Mouse (Mus musculus): ENCODE data around the gene Gins1.
A peak's percentile ranks its signal among the peaks of the same experiment; 100 is the strongest.
"Not testable (repeated sequence)": the region's sequence is repeated elsewhere in the genome, so short reads cannot be mapped to it uniquely, and the experiment has no call there.

The Gins1 gene

DNA sequence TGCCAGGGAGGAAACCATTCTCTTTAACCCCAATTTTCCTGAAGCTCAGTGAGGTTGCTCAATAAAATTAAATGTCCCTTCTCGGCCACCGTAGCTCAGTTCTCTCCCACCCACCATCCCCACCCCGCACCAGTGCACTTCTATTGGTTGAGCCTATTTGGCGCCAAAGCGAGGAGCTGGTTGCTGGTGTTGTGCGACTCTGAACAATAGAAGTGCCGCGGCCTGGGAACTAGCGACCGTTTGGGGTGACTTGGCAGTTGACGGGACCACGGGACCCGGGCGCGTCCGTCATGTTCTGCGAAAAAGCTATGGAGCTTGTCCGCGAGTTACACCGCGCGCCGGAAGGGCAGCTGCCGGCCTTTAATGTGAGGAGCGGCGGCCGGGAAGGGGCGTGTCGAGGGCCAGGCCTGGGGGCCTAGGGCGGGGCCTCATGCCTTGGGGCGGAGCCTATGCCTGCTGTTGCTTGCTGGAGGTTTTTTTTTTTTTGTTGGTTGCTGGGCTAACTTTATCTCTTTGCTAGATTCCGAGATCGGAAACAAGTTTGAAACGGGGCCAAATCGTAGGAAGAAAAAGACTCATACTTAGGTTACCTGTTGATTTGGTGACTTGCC lies 4.3 kb downstream of the Gins1 start:
- peak; percentile 95 for DNase-seq (ENCODE audit: extremely low spot score)

DNA sequence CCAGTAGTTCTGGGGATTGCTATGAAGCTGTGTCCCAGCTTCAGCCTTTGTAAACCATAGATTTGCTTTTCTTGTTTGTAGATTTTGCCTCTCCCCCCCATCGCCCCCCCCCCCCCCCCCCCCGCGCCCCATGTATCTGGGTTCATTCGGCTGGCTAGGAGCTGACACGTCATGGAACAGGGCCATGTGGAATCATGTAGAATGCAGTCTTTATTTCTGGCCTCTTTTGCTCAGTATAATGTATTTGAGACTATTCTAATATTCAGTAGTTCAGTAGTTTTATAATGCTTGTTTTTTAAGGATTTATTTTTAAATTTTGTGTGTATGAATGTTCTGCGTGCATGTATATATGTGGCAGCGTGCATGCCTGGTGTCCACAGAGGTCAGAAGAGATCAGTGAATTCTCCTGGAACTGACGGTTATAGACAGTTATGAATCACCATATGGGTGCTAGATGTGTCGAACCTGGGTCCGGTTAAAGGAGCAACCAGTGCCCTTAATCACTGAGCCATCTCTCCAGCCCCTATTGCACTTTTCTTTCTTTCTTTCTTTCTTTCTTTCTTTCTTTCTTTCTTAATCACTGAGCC lies 5.2 kb downstream of the Gins1 start:
- no peak for DNase-seq (ENCODE audit: extremely low spot score)

DNA sequence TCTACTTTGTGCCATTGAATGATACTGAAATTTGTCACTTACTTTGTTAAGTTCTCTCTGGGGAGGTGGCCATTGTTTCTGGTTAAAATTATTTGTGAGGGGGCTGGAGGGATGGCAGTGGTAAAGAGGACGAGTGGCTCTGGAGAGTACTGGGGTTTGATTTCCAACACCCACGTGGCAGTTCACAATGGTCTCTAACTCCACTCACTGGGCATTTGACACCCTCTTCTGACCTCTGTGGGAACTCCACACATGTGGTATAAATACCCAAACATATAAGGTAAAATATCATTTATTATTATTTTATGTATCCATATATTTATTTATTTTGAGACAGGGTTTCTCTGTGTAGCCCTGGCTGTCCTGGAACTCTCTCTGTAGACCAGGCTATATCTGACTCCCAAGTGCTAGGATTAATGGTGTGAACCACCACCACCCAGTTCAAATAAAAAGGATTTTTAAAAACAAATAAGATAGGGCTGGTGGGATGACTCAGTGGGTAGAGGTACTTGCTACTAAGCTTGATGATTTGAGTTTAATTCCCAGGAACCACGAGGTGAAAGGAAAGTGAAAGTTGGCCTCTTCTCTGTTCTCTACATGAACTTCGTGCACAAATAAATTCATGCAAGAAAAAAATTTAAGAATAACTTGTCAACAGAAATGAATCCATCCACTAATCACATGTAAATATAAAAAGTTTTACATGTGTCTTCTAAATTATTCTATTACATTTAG lies 9.7 kb downstream of the Gins1 start:
- no peak for DNase-seq (ENCODE audit: extremely low spot score)

DNA sequence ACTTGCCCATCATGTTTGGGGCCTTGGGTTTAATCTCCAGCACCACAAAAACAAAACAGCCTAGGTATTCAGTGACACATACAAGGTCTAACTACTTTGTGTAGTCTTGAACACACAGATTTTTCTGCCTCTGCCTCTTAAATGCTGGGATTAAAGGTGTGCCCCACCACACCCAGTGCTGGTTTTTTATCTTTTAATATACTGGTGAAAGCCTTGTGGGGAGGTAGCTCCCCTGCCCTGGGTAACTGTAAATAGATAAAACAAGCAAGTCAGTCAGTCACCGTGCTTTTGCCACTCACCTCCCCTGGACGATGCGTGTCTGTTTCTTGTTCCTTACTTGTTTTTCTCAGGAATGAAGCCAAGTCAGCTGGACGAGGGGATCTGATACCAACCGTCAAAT lies 10.6 kb downstream of the Gins1 start:
- DNase-seq (ENCODE audit: extremely low spot score): no peak

DNA sequence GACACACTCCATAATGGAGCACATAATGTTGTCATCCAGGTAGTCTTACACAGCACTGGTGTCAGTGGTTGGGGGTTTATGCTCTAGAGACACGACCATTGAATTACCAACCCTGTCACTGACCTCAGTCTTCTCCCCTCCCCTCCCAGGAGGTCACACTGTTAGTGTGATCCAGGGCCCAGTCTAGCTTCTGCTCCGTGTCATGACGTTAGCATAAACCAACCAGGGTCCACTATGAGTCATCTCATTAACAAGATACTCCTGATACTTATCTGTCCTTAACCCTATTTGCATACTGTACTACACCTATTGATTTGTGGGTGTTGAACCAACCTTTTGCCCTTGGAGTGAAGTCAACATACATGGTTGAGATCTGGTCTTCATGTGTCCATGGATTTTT lies 13.5 kb downstream of the Gins1 start:
- DNase-seq (ENCODE audit: extremely low spot score): no peak

DNA sequence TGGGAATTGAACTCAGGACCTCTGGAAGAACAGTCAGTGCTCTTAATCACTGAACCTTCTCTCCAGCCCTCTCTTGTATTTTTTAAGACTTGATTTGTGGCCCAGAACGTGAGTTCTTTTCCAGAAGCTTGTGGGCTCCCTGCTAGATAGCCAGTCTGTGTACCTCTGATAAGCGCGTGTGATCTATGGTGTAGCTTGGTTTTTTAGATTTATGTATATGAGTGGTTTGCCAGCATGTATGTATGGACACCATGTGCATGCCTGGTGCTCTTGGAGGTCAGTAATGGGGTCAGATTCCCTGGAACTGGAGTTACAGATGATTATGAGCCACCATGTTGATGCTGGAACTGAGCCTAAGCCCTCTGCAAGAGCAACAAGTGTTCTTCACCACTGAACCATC lies 15.3 kb downstream of the Gins1 start:
- no peak for DNase-seq (ENCODE audit: extremely low spot score)

DNA sequence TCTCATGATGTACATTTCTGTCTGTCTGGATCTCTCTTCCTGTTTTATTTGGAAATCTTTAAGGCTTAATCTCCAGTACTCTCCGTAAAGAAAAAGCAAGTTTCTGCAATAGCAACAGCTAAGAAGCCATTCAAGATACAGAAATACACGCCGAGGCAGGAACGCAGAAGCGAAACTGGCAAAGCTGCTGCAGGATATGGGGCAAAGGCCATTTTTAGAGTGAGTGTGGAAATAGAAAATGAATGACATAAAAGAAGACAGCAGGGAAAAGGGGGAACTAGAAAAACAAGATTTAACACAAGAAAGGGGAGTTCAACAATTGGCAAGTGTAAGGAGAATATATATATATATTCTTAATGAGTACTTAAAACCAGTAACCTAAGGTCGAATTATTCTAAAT lies 16.5 kb downstream of the Gins1 start:
- no peak for DNase-seq (ENCODE audit: extremely low spot score)

DNA sequence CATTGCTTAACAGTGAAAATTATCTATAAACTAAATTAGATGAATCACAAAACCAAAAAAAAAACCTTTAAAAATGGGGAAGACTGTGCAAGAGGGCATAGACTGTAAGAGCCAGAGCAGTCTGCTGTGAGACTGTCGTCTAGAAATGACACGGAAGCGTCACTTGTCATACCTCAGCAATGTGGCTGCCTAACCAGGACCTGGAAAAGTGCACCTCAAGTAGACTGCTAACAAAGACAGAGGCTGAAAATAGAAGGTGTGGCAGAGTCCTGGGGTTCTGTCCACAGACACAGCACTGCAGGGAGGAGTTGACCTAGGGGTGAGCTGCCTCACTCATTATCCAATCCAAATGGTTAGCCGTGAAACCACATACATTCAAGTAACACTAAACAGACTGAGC lies 17.0 kb downstream of the Gins1 start:
- DNase-seq (ENCODE audit: extremely low spot score): no peak

DNA sequence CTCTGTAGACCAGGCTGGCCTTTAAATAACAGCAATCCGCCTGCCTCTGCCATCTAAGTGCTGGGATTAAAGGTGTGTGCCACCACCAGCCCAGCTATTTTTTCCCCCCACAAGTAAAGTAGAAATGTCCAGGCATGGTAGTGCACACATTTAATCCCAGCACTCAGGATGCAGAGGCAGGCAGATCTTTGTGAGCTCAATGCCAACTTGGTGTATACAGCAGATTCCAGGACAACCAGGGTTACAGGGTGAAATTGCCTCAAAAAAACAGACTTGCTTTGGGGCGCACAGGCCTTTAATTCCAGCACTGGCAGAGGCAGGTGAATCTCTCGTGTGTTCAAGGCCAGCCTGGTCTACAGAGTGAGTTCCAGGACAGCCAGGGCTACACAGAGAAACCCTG lies 17.8 kb downstream of the Gins1 start:
- no peak for DNase-seq (ENCODE audit: extremely low spot score)

DNA sequence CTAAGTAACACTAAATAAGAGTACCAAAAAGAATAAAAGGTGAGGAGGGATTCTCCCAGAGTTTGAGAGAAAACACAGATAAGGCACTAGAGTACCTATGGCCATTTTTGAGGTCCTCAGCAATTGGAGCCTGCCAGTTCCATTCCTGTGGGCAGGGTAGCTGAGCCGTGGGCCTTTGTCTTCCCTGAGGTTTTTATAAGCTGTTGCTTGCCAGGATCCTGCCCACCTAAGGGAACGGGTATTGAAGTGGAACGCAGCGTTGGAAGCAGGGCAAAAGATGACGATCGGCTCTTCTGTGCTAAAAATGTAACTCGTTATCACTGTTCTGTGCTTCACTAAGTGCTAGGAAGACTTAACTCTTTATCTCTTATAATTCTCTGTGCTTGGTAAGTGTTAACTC lies 18.3 kb downstream of the Gins1 start:
- no peak for DNase-seq (ENCODE audit: extremely low spot score)

DNA sequence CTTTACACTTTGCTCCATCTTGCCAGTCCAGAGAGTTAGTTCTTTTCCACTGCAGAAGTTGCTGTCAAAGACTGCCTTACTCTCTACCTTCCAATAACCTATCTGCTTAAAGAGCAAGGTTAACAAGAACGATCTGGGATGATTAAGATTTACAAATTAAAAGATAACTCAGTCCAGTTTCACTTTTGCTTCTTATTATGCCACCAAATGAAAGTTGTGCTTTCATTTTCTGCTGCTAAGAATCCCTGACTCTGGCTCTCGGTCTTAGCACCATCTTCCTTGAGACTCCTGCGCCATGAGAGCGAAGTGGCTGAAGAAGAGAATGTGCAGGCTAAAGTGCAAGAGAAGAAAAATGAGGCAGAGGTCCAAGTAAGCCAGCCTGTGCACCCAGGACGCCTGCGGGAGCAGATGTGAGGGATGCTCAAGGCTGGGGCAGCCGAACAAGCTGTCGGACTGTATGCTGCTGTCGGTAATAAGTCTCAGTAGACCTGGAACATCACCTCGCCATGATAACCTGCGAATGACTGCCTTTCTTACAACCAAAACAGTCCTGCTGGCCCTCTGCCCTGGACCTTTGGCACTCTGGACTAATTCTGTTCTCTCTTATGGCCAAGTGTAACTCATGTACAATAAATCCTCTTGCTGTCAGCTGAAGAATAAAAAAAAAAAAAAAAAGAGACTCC lies 22.0 kb downstream of the Gins1 start:
- no peak for DNase-seq (ENCODE audit: extremely low spot score)

DNA sequence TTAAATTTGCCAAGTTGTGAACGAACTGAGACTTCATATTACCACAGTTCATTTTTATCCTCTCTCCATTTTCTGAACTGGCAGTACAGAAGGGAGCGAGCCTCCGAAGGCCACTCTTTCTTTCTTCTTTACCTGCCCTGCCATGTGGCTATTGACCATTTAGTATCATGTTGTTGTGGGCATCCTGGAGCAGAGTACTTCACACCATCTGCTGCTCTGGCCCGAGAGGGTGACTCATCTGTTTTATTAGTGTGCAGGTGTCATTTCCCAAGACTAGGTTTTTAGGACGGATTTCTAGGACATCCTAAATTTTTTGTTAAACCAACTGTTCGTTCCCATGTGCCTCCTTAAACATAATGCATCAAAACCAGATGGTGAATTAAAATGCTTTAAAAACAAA lies 24.0 kb downstream of the Gins1 start:
- no peak for DNase-seq (ENCODE audit: extremely low spot score)

DNA sequence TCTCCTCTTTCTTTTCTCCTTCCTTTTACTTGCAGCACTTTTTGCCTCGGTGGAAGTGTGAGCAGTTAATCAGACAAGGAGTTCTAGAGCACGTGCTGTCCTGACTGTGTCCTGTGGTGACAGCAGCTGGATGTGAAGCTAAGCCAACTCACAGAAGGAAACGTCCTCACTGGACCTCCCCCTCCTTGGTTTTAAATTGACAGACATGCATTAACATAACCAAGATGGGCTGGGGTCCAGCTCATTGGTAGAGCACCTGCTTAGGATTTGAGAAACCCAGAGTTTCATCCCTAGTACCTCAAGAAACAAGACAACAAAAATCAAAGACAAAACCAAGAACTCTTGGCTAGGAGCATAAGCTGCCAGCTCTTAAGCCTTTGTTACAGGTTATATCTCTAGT lies 25.6 kb downstream of the Gins1 start:
- DNase-seq (ENCODE audit: extremely low spot score): no peak

DNA sequence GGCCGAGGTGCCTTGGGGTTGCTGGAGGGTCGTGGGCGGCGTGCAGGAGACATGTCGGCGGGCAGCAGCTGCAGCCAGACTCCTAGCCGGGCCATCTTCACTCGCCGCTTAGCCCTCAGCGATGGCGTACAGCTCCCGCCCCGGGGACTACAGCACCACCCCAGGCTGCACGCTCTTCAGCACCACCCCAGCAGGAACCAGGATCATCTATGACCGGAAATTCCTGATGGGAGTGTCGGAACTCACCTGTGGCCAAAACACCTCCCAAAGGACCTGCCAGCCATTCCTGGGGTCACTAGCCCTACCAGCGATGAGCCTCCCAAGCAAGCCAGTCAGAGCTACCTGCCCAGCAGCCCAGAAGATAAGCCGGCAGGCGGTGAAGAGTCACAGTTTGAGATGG lies 28.3 kb downstream of the Gins1 start:
- DNase-seq (ENCODE audit: extremely low spot score): no peak

DNA sequence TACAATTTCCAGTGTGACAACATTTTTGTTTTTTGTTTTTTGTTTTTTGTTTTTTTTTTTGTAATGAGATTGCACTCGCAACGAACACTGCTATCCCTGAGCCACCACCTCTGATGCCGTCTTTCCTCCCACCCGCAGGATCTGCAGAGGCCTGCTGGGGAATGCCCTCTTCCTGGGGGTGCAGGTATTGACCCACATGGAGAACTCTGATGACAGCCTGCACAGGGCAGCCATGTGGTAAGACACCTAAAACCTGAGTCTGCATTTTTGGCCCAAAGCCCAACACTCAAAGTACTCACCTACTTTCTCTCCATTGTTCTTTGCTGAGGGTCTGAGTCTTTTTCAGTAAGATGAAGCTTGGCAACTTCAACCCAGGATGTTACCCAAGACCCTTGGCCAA lies 29.5 kb downstream of the Gins1 start:
- no peak for DNase-seq (ENCODE audit: extremely low spot score)

DNA sequence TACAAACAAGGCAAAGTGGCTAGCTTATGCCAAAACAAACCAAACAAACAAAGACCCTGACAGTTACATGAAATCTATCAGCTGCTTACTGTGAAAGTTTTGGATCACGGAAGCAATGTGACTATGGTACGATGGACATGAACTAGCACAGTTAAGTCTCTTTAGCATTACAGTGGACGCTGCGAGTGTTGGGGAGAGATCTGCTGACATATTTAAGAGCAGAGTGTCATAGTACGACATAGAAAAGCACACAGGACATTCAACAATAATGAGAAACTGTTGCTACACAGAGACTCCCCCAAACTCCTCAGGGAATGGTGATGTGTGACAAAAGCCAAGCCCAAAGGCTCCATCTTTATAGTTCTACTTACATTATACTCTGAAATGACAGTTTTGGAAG lies 38.8 kb downstream of the Gins1 start:
- no peak for DNase-seq (ENCODE audit: extremely low spot score)

DNA sequence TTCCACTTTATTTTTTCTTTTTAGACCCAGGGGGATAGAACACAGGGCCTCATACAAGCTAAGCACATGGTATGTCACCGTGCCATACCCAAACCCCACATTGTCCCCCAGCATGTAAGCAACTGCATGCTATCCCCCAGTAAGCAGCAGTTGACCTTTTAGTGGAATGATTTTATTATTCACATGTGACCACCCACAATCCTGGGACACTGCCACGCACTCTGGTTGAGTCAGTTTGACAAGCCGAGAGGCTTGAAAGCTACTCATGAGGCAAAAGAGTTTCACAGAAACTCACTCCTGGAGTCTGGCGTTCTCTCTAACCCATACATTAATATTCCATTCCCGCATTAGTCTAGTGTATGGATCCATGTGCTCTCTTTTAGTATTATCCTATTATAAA lies 42.1 kb downstream of the Gins1 start:
- DNase-seq (ENCODE audit: extremely low spot score): not testable (repeated sequence)

DNA sequence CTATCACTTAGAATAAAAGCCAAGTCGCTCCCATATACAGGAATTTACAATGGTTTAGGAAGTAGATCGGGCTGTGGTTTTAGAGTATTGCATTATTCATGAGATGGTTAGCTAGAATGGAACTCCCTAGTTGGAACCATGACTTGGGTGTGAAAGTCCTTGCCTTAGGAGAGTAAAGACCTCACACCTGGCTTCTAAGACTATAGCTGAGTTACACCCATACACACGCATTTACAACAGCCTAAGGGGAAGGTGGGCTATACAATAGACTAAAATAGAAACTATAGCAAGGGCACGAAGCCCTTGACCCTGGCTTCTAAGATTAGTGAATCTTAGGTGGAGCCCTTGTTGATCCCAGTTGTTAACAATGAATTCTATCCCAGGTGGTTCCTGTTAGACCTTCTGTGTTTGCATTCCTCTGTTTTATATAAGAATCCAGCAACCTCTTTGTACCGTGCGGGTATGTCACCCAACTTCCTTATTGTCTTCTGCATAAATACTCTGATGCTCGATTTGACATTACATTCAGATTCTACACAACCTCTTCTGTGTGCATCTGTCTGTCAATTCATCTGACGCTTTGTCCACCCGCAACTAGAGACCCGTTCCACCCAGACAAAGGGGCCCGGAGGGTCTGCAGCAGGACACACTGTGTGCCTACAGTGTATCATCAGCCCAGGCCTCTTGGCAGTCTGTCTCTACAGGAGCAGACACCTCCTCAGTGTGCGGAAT lies 42.8 kb downstream of the Gins1 start:
- not testable (repeated sequence) for DNase-seq (ENCODE audit: extremely low spot score)

DNA sequence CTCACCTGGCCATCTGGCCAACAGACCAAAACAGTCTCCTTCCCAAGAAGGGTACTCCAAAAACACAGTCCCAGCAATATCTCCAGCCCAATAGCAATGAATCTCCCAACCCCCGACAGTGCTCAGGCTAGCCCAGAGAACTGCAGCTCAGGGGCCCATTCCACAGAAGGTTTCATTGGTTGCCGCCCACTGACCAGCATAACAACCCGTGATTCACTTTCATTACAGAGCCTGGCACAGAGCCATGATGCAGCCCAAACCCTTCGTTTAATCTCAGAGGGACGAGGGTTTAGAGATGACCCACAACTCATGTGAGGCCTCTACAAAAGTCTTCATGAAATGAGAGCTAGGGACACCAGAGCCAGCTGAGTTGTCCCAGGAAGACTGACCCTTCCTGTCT lies 43.6 kb downstream of the Gins1 start:
- no peak for DNase-seq (ENCODE audit: extremely low spot score)

DNA sequence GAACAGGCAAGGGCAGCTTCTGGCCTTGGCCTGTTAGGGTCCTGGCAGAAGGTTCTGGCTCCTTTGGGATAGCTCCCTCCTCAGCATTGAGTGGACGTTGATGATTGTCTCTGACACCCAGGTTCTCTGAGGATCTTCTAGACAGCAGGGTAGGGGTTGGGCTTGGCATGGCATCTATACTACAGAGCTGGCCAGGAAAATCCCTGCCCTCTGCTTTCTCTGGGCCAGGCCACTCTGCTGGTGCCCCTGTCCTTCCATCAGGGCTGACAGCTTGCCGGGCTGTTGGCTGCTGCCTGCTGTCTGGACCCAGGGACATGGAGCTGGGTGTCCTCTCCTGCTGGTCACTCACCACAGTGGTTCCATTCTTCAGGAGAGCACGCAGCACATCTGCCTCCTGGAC lies 44.5 kb downstream of the Gins1 start:
- no peak for DNase-seq (ENCODE audit: extremely low spot score)

DNA sequence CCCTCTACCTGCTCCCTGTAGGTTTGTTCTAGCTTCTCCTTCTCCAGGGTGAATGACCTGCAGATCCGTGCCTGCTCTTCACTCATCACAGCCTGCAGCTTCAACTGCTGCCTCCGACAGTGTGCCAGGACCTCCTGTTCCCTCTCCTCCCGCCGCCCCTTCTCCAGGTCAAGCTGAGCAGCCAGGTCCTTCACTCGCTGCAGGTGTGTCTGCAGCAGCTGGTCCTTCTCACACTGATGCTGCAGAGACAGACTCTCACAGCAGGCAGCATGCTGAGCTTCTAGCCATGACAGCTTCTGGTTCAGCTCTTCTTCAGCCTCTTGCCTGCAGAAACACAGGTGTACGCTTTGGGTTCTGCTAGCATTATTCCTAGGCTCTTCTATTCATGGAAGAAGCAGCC lies 44.9 kb downstream of the Gins1 start:
- no peak for DNase-seq (ENCODE audit: extremely low spot score)

DNA sequence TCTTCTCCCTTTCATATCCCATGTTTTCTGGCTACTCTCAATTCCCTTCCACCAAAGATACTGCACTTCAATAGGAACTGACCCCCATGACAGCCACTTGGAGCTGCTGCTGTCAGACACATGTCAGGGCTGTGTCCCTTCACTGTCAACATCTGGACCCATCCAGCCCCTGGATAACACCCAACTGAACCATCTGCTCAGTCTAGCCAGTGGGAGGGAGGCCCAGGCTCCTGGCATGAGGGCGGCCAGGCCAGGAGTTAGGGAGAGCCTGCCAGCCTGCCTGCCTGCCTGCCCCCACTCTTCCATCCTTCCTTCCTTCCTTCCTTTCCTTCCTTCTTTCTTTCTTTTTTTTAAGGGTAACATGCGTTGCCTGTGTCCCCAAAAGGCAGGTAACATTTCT lies 46.0 kb downstream of the Gins1 start:
- DNase-seq (ENCODE audit: extremely low spot score): no peak
